Mouse (Mus musculus): ENCODE results near the gene Spint1.

DNA sequence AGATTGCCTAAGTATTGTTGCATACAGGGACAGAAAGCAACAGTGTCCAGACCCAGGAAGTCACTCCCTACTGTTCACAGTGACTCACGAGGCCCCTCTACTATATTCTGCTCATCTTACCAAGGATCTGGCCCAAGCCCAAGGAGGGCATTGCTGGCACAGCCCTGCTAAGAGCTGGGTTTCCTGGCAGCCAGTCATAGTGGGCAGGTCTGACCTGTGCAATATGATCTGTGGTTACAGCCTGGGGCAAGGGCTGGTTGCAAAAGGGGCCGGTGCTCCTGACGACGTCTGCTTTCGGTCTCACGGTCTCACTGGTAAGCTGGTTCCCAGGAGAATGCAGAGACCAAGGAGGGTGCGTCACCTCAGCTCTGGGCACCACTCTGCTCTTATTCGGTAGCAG, 25.8 kb downstream of the Spint1 start:
- TF ChIP-seq ZC3H11A (IDR thresholded peaks at IDR 0.05; ENCODE audit: borderline replicate concordance, low read depth, low read length) (no peak), MAFK (IDR thresholded peaks at IDR 0.05; ENCODE audit: insufficient read depth, low read depth, low read length) (no peak), CHD2 (IDR thresholded peaks at IDR 0.05; ENCODE audit: low read depth, low read length) (no peak)
